Mouse (Mus musculus): Measurements from ENCODE around the gene Muc13. TPM values are rescaled to one million over a fixed set of nuclear protein-coding genes. Genes with fewer than 3 reads are reported as not detected.

Gene Muc13
- polyA plus RNA-seq, 1 experiment from 2014 or later: not detected

GRCm38 (mm10) chr16:33756396-33756795, 37.4 kb upstream of the Muc13 start:
- H3K36me3 ChIP-seq: peaks cover 6% of the 10 kb centered on the region; the same call in 1 of the 2 replicates
- 59% methylated on average over 6 of the region's 6 CpGs for WGBS
- H3K9me3 ChIP-seq: no peaks in the 10 kb centered on the region
- no peak overlapping the region for H3K27ac ChIP-seq
- H3K27me3 ChIP-seq: no peaks in the 10 kb centered on the region
- H3K4me2 ChIP-seq: no peak overlapping the region
- ATAC-seq (ENCODE audit: insufficient number of reproducible peaks, low FRiP score, low TSS enrichment, low read depth): no peak
- H3K4me3 ChIP-seq: no peak overlapping the region
- H3K4me1 ChIP-seq: no peaks in the 10 kb centered on the region
- no peak overlapping the region for H3K9ac ChIP-seq

- Histone ChIP-seq H3K9me3 (no peaks in the 10 kb centered on the region), H3K27me3 (no peaks in the 10 kb centered on the region), H3K9ac (no peak overlapping the region), H3K27ac (no peak overlapping the region), H3K36me3 (peaks cover 10% of the 10 kb centered on the region; the same call in 1 of the 2 replicates), H3K4me1 (no peaks in the 10 kb centered on the region), H3K4me2 (no peak overlapping the region), H3K4me3 (no peak overlapping the region)
- 89% methylated on average over 7 of the region's 7 CpGs for WGBS
- ATAC-seq (ENCODE audit: insufficient number of reproducible peaks, low FRiP score, low TSS enrichment, low read depth): no peak
Observed at GRCm38 (mm10) chr16:33759207-33759606, 34.6 kb upstream of the Muc13 start.

GRCm38 (mm10) chr16:33760542-33760941, 33.3 kb upstream of the Muc13 start:
- no peak overlapping the region for H3K4me2 ChIP-seq
- no peaks in the 10 kb centered on the region for H3K9me3 ChIP-seq
- ATAC-seq (ENCODE audit: insufficient number of reproducible peaks, low FRiP score, low TSS enrichment, low read depth): no peak
- H3K27me3 ChIP-seq: no peaks in the 10 kb centered on the region
- no peaks in the 10 kb centered on the region for H3K4me1 ChIP-seq
- 54% methylated on average over 5 of the region's 5 CpGs for WGBS
- no peak overlapping the region for H3K9ac ChIP-seq
- peaks cover 10% of the 10 kb centered on the region; the same call in 1 of the 2 replicates for H3K36me3 ChIP-seq
- H3K4me3 ChIP-seq: no peak overlapping the region
- no peak overlapping the region for H3K27ac ChIP-seq

GRCm38 (mm10) chr16:33760996-33761395, 32.8 kb upstream of the Muc13 start:
- Histone ChIP-seq H3K9me3 (no peaks in the 10 kb centered on the region), H3K4me3 (no peak overlapping the region), H3K36me3 (peaks cover 9% of the 10 kb centered on the region; the same call in 1 of the 2 replicates), H3K9ac (no peak overlapping the region), H3K4me2 (no peak overlapping the region), H3K27me3 (no peaks in the 10 kb centered on the region), H3K27ac (no peak overlapping the region), H3K4me1 (no peaks in the 10 kb centered on the region)
- 81% methylated on average over 11 of the region's 11 CpGs for WGBS
- ATAC-seq (ENCODE audit: insufficient number of reproducible peaks, low FRiP score, low TSS enrichment, low read depth): no peak

GRCm38 (mm10) chr16:33764501-33765193, 29.2 kb upstream of the Muc13 start:
- Histone ChIP-seq H3K36me3 (0 out of 2 replicates have a peak, but pooled peaks cover 8% of the 10 kb centered on the region), H3K27ac (no peak overlapping the region), H3K9me3 (no peaks in the 10 kb centered on the region), H3K4me1 (no peaks in the 10 kb centered on the region), H3K4me2 (no peak overlapping the region), H3K9ac (no peak overlapping the region), H3K27me3 (no peaks in the 10 kb centered on the region), H3K4me3 (no peak overlapping the region)
- WGBS: 61% methylated on average over 12 of the region's 12 CpGs
- no peak for ATAC-seq (ENCODE audit: insufficient number of reproducible peaks, low FRiP score, low TSS enrichment, low read depth)

- H3K4me2 ChIP-seq: no peak overlapping the region
- no peaks in the 10 kb centered on the region for H3K4me1 ChIP-seq
- no peak overlapping the region for H3K4me3 ChIP-seq
- H3K27me3 ChIP-seq: no peaks in the 10 kb centered on the region
- H3K9me3 ChIP-seq: no peaks in the 10 kb centered on the region
- no peak overlapping the region for H3K27ac ChIP-seq
- H3K9ac ChIP-seq: no peak overlapping the region
- ATAC-seq (ENCODE audit: insufficient number of reproducible peaks, low FRiP score, low TSS enrichment, low read depth): no peak
- 94% methylated on average over 2 of the region's 2 CpGs for WGBS
- H3K36me3 ChIP-seq: 0 out of 2 replicates have a peak, but pooled peaks cover 8% of the 10 kb centered on the region
Observed at GRCm38 (mm10) chr16:33765477-33765876, 28.4 kb upstream of the Muc13 start.

- Histone ChIP-seq H3K9me3 (no peaks in the 10 kb centered on the region), H3K27me3 (no peaks in the 10 kb centered on the region), H3K4me1 (no peaks in the 10 kb centered on the region), H3K9ac (no peak overlapping the region), H3K27ac (no peak overlapping the region), H3K4me2 (no peak overlapping the region), H3K36me3 (0 out of 2 replicates have a peak, but pooled peaks cover 8% of the 10 kb centered on the region), H3K4me3 (no peak overlapping the region)
- 76% methylated on average over 12 of the region's 12 CpGs for WGBS
- ATAC-seq (ENCODE audit: insufficient number of reproducible peaks, low FRiP score, low TSS enrichment, low read depth): no peak
Observed at GRCm38 (mm10) chr16:33766309-33766708, 27.5 kb upstream of the Muc13 start.

GRCm38 (mm10) chr16:33766757-33767156, 27.1 kb upstream of the Muc13 start:
- H3K4me2 ChIP-seq: no peak overlapping the region
- no peak overlapping the region for H3K9ac ChIP-seq
- no peak overlapping the region for H3K4me3 ChIP-seq
- H3K4me1 ChIP-seq: no peaks in the 10 kb centered on the region
- no peaks in the 10 kb centered on the region for H3K9me3 ChIP-seq
- no peak for ATAC-seq (ENCODE audit: insufficient number of reproducible peaks, low FRiP score, low TSS enrichment, low read depth)
- H3K27me3 ChIP-seq: no peaks in the 10 kb centered on the region
- 0 out of 2 replicates have a peak, but pooled peaks cover 8% of the 10 kb centered on the region for H3K36me3 ChIP-seq
- no peak overlapping the region for H3K27ac ChIP-seq
- WGBS: 58% methylated on average over 15 of the region's 15 CpGs

GRCm38 (mm10) chr16:33768491-33769278, 25.2 kb upstream of the Muc13 start:
- 0 out of 2 replicates have a peak overlapping the region, but pooled peaks have one; percentile 2 for H3K27ac ChIP-seq
- H3K9ac ChIP-seq: no peak overlapping the region
- no peaks in the 10 kb centered on the region for H3K27me3 ChIP-seq
- no peaks in the 10 kb centered on the region for H3K9me3 ChIP-seq
- 72% methylated on average over 3 of the region's 3 CpGs for WGBS
- H3K36me3 ChIP-seq: 0 out of 2 replicates have a peak, but pooled peaks cover 4% of the 10 kb centered on the region
- ATAC-seq (ENCODE audit: insufficient number of reproducible peaks, low FRiP score, low TSS enrichment, low read depth): no peak
- H3K4me3 ChIP-seq: no peak overlapping the region
- H3K4me1 ChIP-seq: no peaks in the 10 kb centered on the region
- H3K4me2 ChIP-seq: no peak overlapping the region

GRCm38 (mm10) chr16:33769848-33770247, 24.0 kb upstream of the Muc13 start:
- 56% methylated on average over 7 of the region's 7 CpGs for WGBS

GRCm38 (mm10) chr16:33770778-33771454, 22.9 kb upstream of the Muc13 start:
- H3K9ac ChIP-seq: no peak overlapping the region
- no peak for ATAC-seq (ENCODE audit: insufficient number of reproducible peaks, low FRiP score, low TSS enrichment, low read depth)
- H3K27ac ChIP-seq: no peak overlapping the region
- H3K4me3 ChIP-seq: no peak overlapping the region
- H3K36me3 ChIP-seq: 0 out of 2 replicates have a peak, but pooled peaks cover 4% of the 10 kb centered on the region
- H3K4me2 ChIP-seq: no peak overlapping the region
- H3K27me3 ChIP-seq: no peaks in the 10 kb centered on the region
- H3K9me3 ChIP-seq: no peaks in the 10 kb centered on the region
- WGBS: 81% methylated on average over 4 of the region's 4 CpGs
- no peaks in the 10 kb centered on the region for H3K4me1 ChIP-seq

More at GRCm38 (mm10) chr16:33769848-33770247, 24.0 kb upstream of the Muc13 start:
- Histone ChIP-seq H3K4me3 (no peak overlapping the region), H3K27me3 (no peaks in the 10 kb centered on the region), H3K36me3 (0 out of 2 replicates have a peak, but pooled peaks cover 4% of the 10 kb centered on the region), H3K4me1 (no peaks in the 10 kb centered on the region), H3K27ac (no peak overlapping the region), H3K9me3 (no peaks in the 10 kb centered on the region), H3K4me2 (no peak overlapping the region), H3K9ac (no peak overlapping the region)
- ATAC-seq (ENCODE audit: insufficient number of reproducible peaks, low FRiP score, low TSS enrichment, low read depth): no peak
